Mouse (Mus musculus) stomach, adult 2 months (tissue): Measurements from ENCODE around the gene Dapk3. TPM values are rescaled to one million over a fixed set of nuclear protein-coding genes. Genes with fewer than 3 reads are reported as not detected.

Experiments used
- polyA plus RNA-seq: library from polyadenylated mRNA; depleted of rRNA; stranded (reverse); fragments of >200 nt; gene quantifications from 2 replicates; pipeline ENCODE4 v1.2.3, GENCODE M21; 2012; rRNA removed

The Dapk3 gene
- polyA plus RNA-seq = 62.9 and 105 TPM in 2 replicates

GRCm38 (mm10) chr10:81182336-81183333 is at the start of gene Dapk3:
Gene Dapk3 (plus strand): TSS chr10:81183005.

GRCm38 (mm10) chr10:81134966-81135681 is 47.7 kb upstream of the Dapk3 start, which contains the start of gene Zbtb7a:
Gene Zbtb7a (plus strand): TSS chr10:81135220.

GRCm38 (mm10) chr10:81167200-81168086 is 15.4 kb upstream of the Dapk3 start, which contains the start of gene Pias4:
Gene Pias4 (minus strand): TSS chr10:81167923.

GRCm38 (mm10) chr10:81176466-81177271 is 6.1 kb upstream of the Dapk3 start, which contains the start of gene Eef2:
Gene Eef2 (plus strand): TSS chr10:81176631.

GRCm38 (mm10) chr10:81183805-81184204 is 1.0 kb downstream of the Dapk3 start, which contains the start of gene 4930442H23Rik:
Gene 4930442H23Rik (minus strand): TSS chr10:81183849.

GRCm38 (mm10) chr10:81201807-81202758 is 19.3 kb downstream of the Dapk3 start, which contains the start of gene Nmrk2:
Gene Nmrk2 (minus strand): TSS chr10:81202051.

GRCm38 (mm10) chr10:81230438-81231332 is 47.9 kb downstream of the Dapk3 start, which contains the start of gene Atcay:
Gene Atcay (minus strand): TSS chr10:81230833.

GRCm38 (mm10) chr10:81232580-81233225 is 49.9 kb downstream of the Dapk3 start, which contains the start of gene Zfr2:
Gene Zfr2 (plus strand): TSS chr10:81233155.

Other genes starting within 250 kb of the Dapk3 start
- gene Gng7, start 168.1 kb upstream of the Dapk3 start, polyA plus RNA-seq = 0.71 and 1.1 TPM in 2 replicates
- 0.29 and 0.37 TPM in 2 replicates for gene Diras1, start 157.3 kb upstream of the Dapk3 start, polyA plus RNA-seq
- gene Slc39a3, start 145.6 kb upstream of the Dapk3 start, polyA plus RNA-seq = 18.5 and 21.8 TPM in 2 replicates
- 106 and 140 TPM in 2 replicates for gene Sgta, start 122.8 kb upstream of the Dapk3 start, polyA plus RNA-seq
- 63.0 and 106 TPM in 2 replicates for gene Thop1, start 113.0 kb upstream of the Dapk3 start, polyA plus RNA-seq
- 2.0 and 3.8 TPM in 2 replicates for gene Creb3l3, start 84.1 kb upstream of the Dapk3 start, polyA plus RNA-seq
- 190 and 419 TPM in 2 replicates for gene Map2k2, start 77.1 kb upstream of the Dapk3 start, polyA plus RNA-seq
- 48.3 and 79.2 TPM in 2 replicates for gene Zbtb7a, start 47.8 kb upstream of the Dapk3 start, polyA plus RNA-seq
- gene Pias4, start 15.1 kb upstream of the Dapk3 start, polyA plus RNA-seq = 25.3 and 28.0 TPM in 2 replicates
- 532 and 619 TPM in 2 replicates for gene Eef2, start 6.4 kb upstream of the Dapk3 start, polyA plus RNA-seq
- gene 4930442H23Rik, start 844 bp downstream of the Dapk3 start, polyA plus RNA-seq = not detected in 2 replicates
- 0.67 TPM in 2 replicates for gene Nmrk2, start 19.0 kb downstream of the Dapk3 start, polyA plus RNA-seq
- gene Atcay, start 47.8 kb downstream of the Dapk3 start, polyA plus RNA-seq = 0.15 and 0.17 TPM in 2 replicates
- gene Zfr2, start 50.1 kb downstream of the Dapk3 start, polyA plus RNA-seq = 5.2 and 6.0 TPM in 2 replicates
- 1.5 and 3.0 TPM in 2 replicates for gene Matk, start 69.9 kb downstream of the Dapk3 start, polyA plus RNA-seq
- gene Mrpl54, start 83.9 kb downstream of the Dapk3 start, polyA plus RNA-seq = 75.5 and 146 TPM in 2 replicates
- gene Apba3, start 84.0 kb downstream of the Dapk3 start, polyA plus RNA-seq = 58.9 and 73.0 TPM in 2 replicates
- gene Tjp3, start 108.6 kb downstream of the Dapk3 start, polyA plus RNA-seq = 85.6 and 104 TPM in 2 replicates
- gene Pip5k1c, start 110.0 kb downstream of the Dapk3 start, polyA plus RNA-seq = 33.5 and 41.8 TPM in 2 replicates
- 11.9 and 14.7 TPM in 2 replicates for gene Cactin, start 138.1 kb downstream of the Dapk3 start, polyA plus RNA-seq
- 17.8 and 29.6 TPM in 2 replicates for gene Tbxa2r, start 145.7 kb downstream of the Dapk3 start, polyA plus RNA-seq
- gene Gipc3, start 160.3 kb downstream of the Dapk3 start, polyA plus RNA-seq = 2.3 TPM in 2 replicates
- 95.3 and 125 TPM in 2 replicates for gene Hmg20b, start 167.5 kb downstream of the Dapk3 start, polyA plus RNA-seq
- 11.1 and 23.8 TPM in 2 replicates for gene Mfsd12, start 174.5 kb downstream of the Dapk3 start, polyA plus RNA-seq
- gene 4930404N11Rik, start 182.8 kb downstream of the Dapk3 start, polyA plus RNA-seq = 229 and 346 TPM in 2 replicates
- gene Fzr1, start 195.5 kb downstream of the Dapk3 start, polyA plus RNA-seq = 64.1 and 71.5 TPM in 2 replicates
- gene Dohh, start 201.4 kb downstream of the Dapk3 start, polyA plus RNA-seq = 57.2 and 82.1 TPM in 2 replicates
- gene Gm48551, start 201.5 kb downstream of the Dapk3 start, polyA plus RNA-seq = 0.54 and 0.88 TPM in 2 replicates
- 1.4 and 1.7 TPM in 2 replicates for gene Gm48552, start 206.0 kb downstream of the Dapk3 start, polyA plus RNA-seq
- 455 and 473 TPM in 2 replicates for gene Smim24, start 210.0 kb downstream of the Dapk3 start, polyA plus RNA-seq